Mouse (Mus musculus) liver, embryonic 14.5 days (tissue): Measurements from ENCODE around the gene Gramd1b. TPM values are rescaled to one million over a fixed set of nuclear protein-coding genes. Genes with fewer than 3 reads are reported as not detected.

Experiments
- ATAC-seq: fragments of 200-750 bp; cut with Nextera tagmentation; 2 replicates; pipeline ENCODE4 v1.8.0; 2017; ENCODE audit warnings: moderate number of reproducible peaks, mild to moderate bottlenecking, moderate library complexity; ENCODE audit not compliant: insufficient read depth
- DNase-seq, 3 experiments: peaks; one replicate each; pipeline ENCODE4 v3.0.0-alpha.2; 2012 to 2013; ENCODE audit warnings: low read depth in 3 of 3, low spot score in 3 of 3
- H3K27ac ChIP-seq: fragments of 300-500 bp; sonication (generic); 2 replicates; pipeline ENCODE4 v1.5.1; 2014; ENCODE audit warnings: moderate library complexity, mild to moderate bottlenecking, control low read depth, inconsistent platforms
- H3K27me3 ChIP-seq: fragments of 300-500 bp; sonication (generic); 2 replicates; pipeline ENCODE4 v1.6.1; 2014; ENCODE audit warnings: mild to moderate bottlenecking, low read length, moderate library complexity; ENCODE audit not compliant: control insufficient read depth, insufficient read depth
- H3K36me3 ChIP-seq: fragments of 300-500 bp; sonication (generic); replicated peaks from 2 replicates; pipeline ENCODE4 v1.6.1; 2014; ENCODE audit warnings: low read depth; ENCODE audit not compliant: control insufficient read depth, insufficient read depth
- H3K4me1 ChIP-seq, 2 experiments: fragments of 200-500 bp in 1 of 2; fragments of 300-500 bp in 1 of 2; sonication (generic) in 1 of 2; replicated peaks; 2 replicates each; pipeline ENCODE4 v1.6.1; 2012 to 2014; ENCODE audit warnings: antibody characterized with exemption in 1 of 2, inconsistent platforms in 1 of 2, low read length in 1 of 2; ENCODE audit not compliant: control insufficient read depth in 2 of 2, insufficient read depth in 2 of 2
- H3K4me2 ChIP-seq: fragments of 300-500 bp; sonication (generic); 2 replicates; pipeline ENCODE4 v1.6.1; 2014; ENCODE audit warnings: low read depth, mild to moderate bottlenecking, control low read depth, moderate library complexity
- H3K4me3 ChIP-seq, 2 experiments: fragments of 200-500 bp in 1 of 2; fragments of 300-500 bp in 1 of 2; sonication (generic) in 1 of 2; 2 replicates each; pipeline ENCODE4 v1.5.1; 2012 to 2014; ENCODE audit warnings: low read depth in 2 of 2, low read length in 2 of 2, mild to moderate bottlenecking in 2 of 2, control low read depth in 1 of 2, inconsistent platforms in 1 of 2, moderate library complexity in 1 of 2; ENCODE audit not compliant: insufficient read depth in 1 of 2
- H3K9ac ChIP-seq: fragments of 300-500 bp; sonication (generic); replicated peaks from 2 replicates; pipeline ENCODE4 v1.6.1; 2014; ENCODE audit warnings: mild to moderate bottlenecking, control low read depth, moderate library complexity
- H3K9me3 ChIP-seq: fragments of 300-500 bp; sonication (generic); 2 replicates; pipeline ENCODE4 v1.6.1; 2016; ENCODE audit warnings: low read length, mixed read lengths; ENCODE audit not compliant: control insufficient read depth
- CTCF ChIP-seq: IDR thresholded peaks from 2 replicates; pipeline ENCODE4 v1.5.1; 2016; ENCODE audit warnings: antibody characterized with exemption, low read depth, control low read depth
- EP300 ChIP-seq: IDR thresholded peaks from 2 replicates; pipeline ENCODE4 v1.6.1; 2016; ENCODE audit warnings: antibody characterized with exemption, low read depth
- WGBS: fragments of 180-500 bp; shearing (Covaris S2); extraction: QIAGEN DNeasy Blood & Tissue Kit; methylation state at CpG from one replicate; pipeline ENCODE4 v1.1.7; 2014; ENCODE audit not compliant: insufficient replicate concordance; 5-methylcytosine and 5-hydroxymethylcytosine counted together
- polyA plus RNA-seq, 2 experiments: library from polyadenylated mRNA; depleted of rRNA in 1 of 2; stranded (reverse) in 1 of 2; unstranded in 1 of 2; fragments of >200 nt; fragmentation: Nextera tagmentation in 1 of 2; extraction: Ambion mirVana in 1 of 2; gene quantifications; 2 replicates each; pipeline versions ENCODE4 v1.2.1 to v1.2.3; 2012 to 2014

Gene Gramd1b
- polyA plus RNA-seq, 2 experiments: 0.71 to 1.0 TPM

DNA sequence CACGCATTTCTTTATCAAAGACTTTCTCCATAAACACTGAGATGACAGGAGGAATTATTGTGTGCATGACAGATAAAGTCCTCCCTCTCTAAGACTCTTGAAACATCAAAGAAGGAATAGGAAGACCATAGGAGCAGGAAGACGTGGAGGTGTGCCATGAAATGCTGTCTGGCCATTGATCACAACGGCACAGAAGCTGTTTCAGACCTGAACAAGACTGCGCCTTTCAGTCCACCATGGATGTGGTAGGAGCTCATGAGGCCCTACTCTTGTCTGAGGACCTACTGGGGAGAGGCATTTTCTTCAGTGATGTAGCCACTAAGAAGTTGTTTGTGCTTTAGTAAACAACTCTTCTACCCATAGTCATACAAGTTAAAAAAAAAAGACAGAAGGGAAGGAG, 238.7 kb downstream of the Gramd1b start:
- ATAC-seq (no peak), DNase-seq (no peak)
- Histone ChIP-seq H3K27ac (no peak overlapping the region), H3K4me1 (no peaks in the 10 kb centered on the region), H3K4me3 (no peak overlapping the region), H3K36me3 (no peaks in the 10 kb centered on the region), H3K4me2 (no peak overlapping the region), H3K9me3 (no peaks in the 10 kb centered on the region), H3K9ac (no peak overlapping the region), H3K27me3 (no peaks in the 10 kb centered on the region)
- TF ChIP-seq EP300 (no peak), CTCF (no peak)
- WGBS: 73% methylated on average over 4 of the region's 4 CpGs

GRCm38 (mm10) chr9:40282968-40283367, 248.2 kb downstream of the Gramd1b start:
- DNase-seq (no peak), ATAC-seq (no peak)
- Histone ChIP-seq H3K27ac (no peak overlapping the region), H3K9ac (no peak overlapping the region), H3K27me3 (no peaks in the 10 kb centered on the region), H3K4me3 (no peak overlapping the region), H3K36me3 (no peaks in the 10 kb centered on the region), H3K4me1 (no peaks in the 10 kb centered on the region), H3K9me3 (no peaks in the 10 kb centered on the region), H3K4me2 (no peak overlapping the region)
- no peak for TF ChIP-seq CTCF
- TF ChIP-seq EP300: no peak
- WGBS: 72% methylated on average over 7 of the region's 7 CpGs

- Histone ChIP-seq H3K36me3 (no peaks in the 10 kb centered on the region), H3K4me2 (no peak overlapping the region), H3K4me1 (no peaks in the 10 kb centered on the region), H3K9me3 (no peaks in the 10 kb centered on the region), H3K27me3 (no peaks in the 10 kb centered on the region), H3K4me3 (no peak overlapping the region), H3K27ac (no peak overlapping the region), H3K9ac (no peak overlapping the region)
- DNase-seq (no peak), ATAC-seq (no peak)
- WGBS: 68% methylated on average over 7 of the region's 7 CpGs
- TF ChIP-seq EP300 (no peak), CTCF (no peak)
These were observed 251.7 kb downstream of the Gramd1b start for GRCm38 (mm10) chr9:40279438-40279837.

- no peak for TF ChIP-seq CTCF
- TF ChIP-seq EP300: no peak
- WGBS: 63% methylated on average over 3 of the region's 3 CpGs
- Histone ChIP-seq H3K27me3 (no peaks in the 10 kb centered on the region), H3K9ac (no peak overlapping the region), H3K4me2 (no peak overlapping the region), H3K27ac (no peak overlapping the region), H3K36me3 (no peaks in the 10 kb centered on the region), H3K4me3 (no peak overlapping the region), H3K4me1 (no peaks in the 10 kb centered on the region), H3K9me3 (no peaks in the 10 kb centered on the region)
- DNase-seq: no peak
- ATAC-seq: no peak
These were observed 253.5 kb downstream of the Gramd1b start for GRCm38 (mm10) chr9:40277671-40278070.

- Histone ChIP-seq H3K9ac (no peak overlapping the region), H3K9me3 (no peaks in the 10 kb centered on the region), H3K36me3 (no peaks in the 10 kb centered on the region), H3K4me1 (no peaks in the 10 kb centered on the region), H3K4me2 (no peak overlapping the region), H3K27ac (no peak overlapping the region), H3K4me3 (no peak overlapping the region), H3K27me3 (no peaks in the 10 kb centered on the region)
- no peak for TF ChIP-seq EP300
- TF ChIP-seq CTCF: no peak
- DNase-seq (no peak), ATAC-seq (no peak)
- 64% methylated on average over 5 of the region's 5 CpGs for WGBS
These were observed 255.3 kb downstream of the Gramd1b start for GRCm38 (mm10) chr9:40275904-40276303.
